Mouse (Mus musculus): ENCODE measurements around the gene Col27a1. TPM values are rescaled to one million over a fixed set of nuclear protein-coding genes. Genes with fewer than 3 reads are reported as not detected.

Col27a1 gene
- polyA plus RNA-seq, 1 experiment: not detected

- no peak overlapping the region for H3K4me3 ChIP-seq (ENCODE audit: insufficient read depth, low read length)
- no peak for TF ChIP-seq POLR2A (IDR thresholded peaks at IDR 0.05; ENCODE audit: borderline replicate concordance, low read depth, low read length)
- TF ChIP-seq CTCF (IDR thresholded peaks at IDR 0.05; ENCODE audit: low read depth, low read length): no peak
- H3K4me1 ChIP-seq (ENCODE audit: control insufficient read depth, insufficient read depth, low read length): no peaks in the 10 kb centered on the region
- no peak overlapping the region for H3K27ac ChIP-seq (ENCODE audit: insufficient read depth, low read depth, low read length)
These were observed 7.5 kb downstream of the Col27a1 start for GRCm38 (mm10) chr4:63221096-63221958.

DNA sequence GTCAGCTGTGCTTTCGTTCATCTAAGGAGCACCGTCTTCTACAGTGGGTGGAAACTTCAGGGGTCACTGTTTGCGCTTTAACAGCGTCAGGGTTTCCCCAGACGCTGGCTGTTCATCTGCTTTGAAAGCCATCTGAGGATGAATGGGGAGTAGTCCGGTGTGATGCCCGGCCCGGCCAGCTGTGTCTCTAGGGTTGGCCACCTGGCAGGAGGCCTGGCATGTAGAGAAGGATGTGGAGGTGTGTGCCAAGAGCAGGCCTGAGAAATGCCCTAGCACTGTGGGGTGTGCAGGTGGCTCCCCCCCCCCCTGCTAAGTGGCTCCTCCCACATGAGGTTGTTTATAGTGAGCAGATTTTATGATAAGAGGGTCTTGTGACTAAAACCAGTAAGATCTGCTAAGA is 8.4 kb downstream of the Col27a1 start:
- no peak overlapping the region for H3K27ac ChIP-seq (ENCODE audit: insufficient read depth, low read depth, low read length)
- H3K4me1 ChIP-seq (ENCODE audit: control insufficient read depth, insufficient read depth, low read length): no peaks in the 10 kb centered on the region
- TF ChIP-seq CTCF (IDR thresholded peaks at IDR 0.05; ENCODE audit: low read depth, low read length) (no peak), POLR2A (IDR thresholded peaks at IDR 0.05; ENCODE audit: borderline replicate concordance, low read depth, low read length) (no peak)
- no peak overlapping the region for H3K4me3 ChIP-seq (ENCODE audit: insufficient read depth, low read length)

- no peak overlapping the region for H3K4me3 ChIP-seq (ENCODE audit: insufficient read depth, low read length)
- no peak overlapping the region for H3K27ac ChIP-seq (ENCODE audit: insufficient read depth, low read depth, low read length)
- no peaks in the 10 kb centered on the region for H3K4me1 ChIP-seq (ENCODE audit: control insufficient read depth, insufficient read depth, low read length)
- no peak for TF ChIP-seq CTCF (IDR thresholded peaks at IDR 0.05; ENCODE audit: low read depth, low read length)
- TF ChIP-seq POLR2A (IDR thresholded peaks at IDR 0.05; ENCODE audit: borderline replicate concordance, low read depth, low read length): no peak
These were observed 11.6 kb downstream of the Col27a1 start for GRCm38 (mm10) chr4:63225373-63225772.

GRCm38 (mm10) chr4:63226164-63226882 is 12.5 kb downstream of the Col27a1 start:
- no peak for TF ChIP-seq CTCF (IDR thresholded peaks at IDR 0.05; ENCODE audit: low read depth, low read length)
- no peak for TF ChIP-seq POLR2A (IDR thresholded peaks at IDR 0.05; ENCODE audit: borderline replicate concordance, low read depth, low read length)
- H3K27ac ChIP-seq (ENCODE audit: insufficient read depth, low read depth, low read length): no peak overlapping the region
- H3K4me1 ChIP-seq (ENCODE audit: control insufficient read depth, insufficient read depth, low read length): no peaks in the 10 kb centered on the region
- H3K4me3 ChIP-seq (ENCODE audit: insufficient read depth, low read length): no peak overlapping the region

DNA sequence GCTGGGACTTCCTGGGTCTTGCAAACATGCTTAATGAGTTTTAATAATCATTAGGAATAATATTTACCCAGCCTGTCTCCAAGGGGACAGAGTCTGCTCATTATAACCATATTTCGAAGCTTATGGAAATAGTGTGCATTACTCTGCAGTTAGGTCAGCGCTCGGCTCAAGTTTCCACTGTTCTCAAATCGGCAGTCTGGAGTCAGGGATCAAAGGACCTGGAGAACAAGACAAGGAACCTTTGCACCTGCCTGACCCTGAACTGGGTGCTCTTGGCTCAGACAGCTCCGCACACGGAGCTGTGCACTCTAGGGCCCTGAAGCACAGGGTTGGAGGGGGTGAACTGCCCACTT is 13.1 kb downstream of the Col27a1 start:
- no peak for TF ChIP-seq CTCF (IDR thresholded peaks at IDR 0.05; ENCODE audit: low read depth, low read length)
- TF ChIP-seq POLR2A (IDR thresholded peaks at IDR 0.05; ENCODE audit: borderline replicate concordance, low read depth, low read length): no peak
- Histone ChIP-seq H3K27ac (ENCODE audit: insufficient read depth, low read depth, low read length) (no peak overlapping the region), H3K4me1 (ENCODE audit: control insufficient read depth, insufficient read depth, low read length) (no peaks in the 10 kb centered on the region), H3K4me3 (ENCODE audit: insufficient read depth, low read length) (no peak overlapping the region)

DNA sequence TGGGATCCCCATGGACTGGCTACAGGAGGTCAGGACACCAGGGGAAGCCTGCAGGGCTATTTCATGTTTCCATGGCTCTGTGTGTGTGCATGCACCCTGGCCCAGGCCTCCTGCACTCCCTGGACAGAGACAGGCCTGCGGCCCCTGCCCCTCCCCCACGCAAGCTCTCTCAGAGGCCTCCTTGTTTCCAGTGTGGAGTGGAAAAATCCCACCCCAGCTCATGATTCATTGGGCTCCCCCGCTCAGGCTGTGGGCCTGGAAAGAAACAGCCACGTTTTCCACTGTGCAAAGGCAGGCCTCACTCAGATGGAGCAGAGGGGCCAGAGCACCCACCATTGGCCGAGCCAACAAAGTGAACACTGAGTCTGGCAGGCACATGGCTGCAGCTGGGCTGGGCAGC is 15.1 kb downstream of the Col27a1 start:
- no peak for TF ChIP-seq CTCF (IDR thresholded peaks at IDR 0.05; ENCODE audit: low read depth, low read length)
- TF ChIP-seq POLR2A (IDR thresholded peaks at IDR 0.05; ENCODE audit: borderline replicate concordance, low read depth, low read length): no peak
- Histone ChIP-seq H3K27ac (ENCODE audit: insufficient read depth, low read depth, low read length) (no peak overlapping the region), H3K4me3 (ENCODE audit: insufficient read depth, low read length) (no peak overlapping the region), H3K4me1 (ENCODE audit: control insufficient read depth, insufficient read depth, low read length) (no peaks in the 10 kb centered on the region)

DNA sequence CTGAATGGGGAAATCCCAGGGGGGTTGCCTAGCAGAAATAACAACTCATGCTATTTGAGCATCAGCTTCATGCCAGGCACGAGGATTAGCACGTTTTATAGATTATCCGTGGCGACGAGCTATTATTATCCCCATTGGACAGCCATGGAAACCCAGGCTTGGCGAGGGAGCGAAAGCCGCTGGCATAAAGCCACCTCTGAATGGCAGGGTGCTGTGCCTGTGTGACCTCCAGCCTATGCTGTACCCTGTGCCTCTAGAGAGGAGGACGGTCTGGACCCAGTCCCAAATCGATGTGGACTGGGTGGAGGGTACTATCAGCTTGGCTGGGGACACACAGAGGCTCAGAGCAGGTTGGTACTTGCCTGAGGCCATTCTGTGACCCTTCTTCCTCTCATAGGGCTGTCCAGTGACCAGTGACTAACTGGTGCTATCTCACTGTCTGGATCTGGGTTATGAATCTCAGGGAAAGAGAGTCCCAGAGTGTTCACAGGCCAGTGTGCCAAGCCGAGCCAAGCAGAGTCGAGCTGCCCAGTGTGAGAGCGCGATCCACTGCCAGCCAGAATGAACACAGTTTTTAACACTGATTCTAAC is 16.3 kb downstream of the Col27a1 start:
- no peak for TF ChIP-seq CTCF (IDR thresholded peaks at IDR 0.05; ENCODE audit: low read depth, low read length)
- no peaks in the 10 kb centered on the region for H3K4me1 ChIP-seq (ENCODE audit: control insufficient read depth, insufficient read depth, low read length)

GRCm38 (mm10) chr4:63231121-63231520 is 17.3 kb downstream of the Col27a1 start:
- H3K4me3 ChIP-seq (ENCODE audit: insufficient read depth, low read length): no peak overlapping the region

More for the DNA sequence above, 16.3 kb downstream of the Col27a1 start:
- no peak overlapping the region for H3K27ac ChIP-seq (ENCODE audit: insufficient read depth, low read depth, low read length)
- H3K4me3 ChIP-seq (ENCODE audit: insufficient read depth, low read length): no peak overlapping the region

DNA sequence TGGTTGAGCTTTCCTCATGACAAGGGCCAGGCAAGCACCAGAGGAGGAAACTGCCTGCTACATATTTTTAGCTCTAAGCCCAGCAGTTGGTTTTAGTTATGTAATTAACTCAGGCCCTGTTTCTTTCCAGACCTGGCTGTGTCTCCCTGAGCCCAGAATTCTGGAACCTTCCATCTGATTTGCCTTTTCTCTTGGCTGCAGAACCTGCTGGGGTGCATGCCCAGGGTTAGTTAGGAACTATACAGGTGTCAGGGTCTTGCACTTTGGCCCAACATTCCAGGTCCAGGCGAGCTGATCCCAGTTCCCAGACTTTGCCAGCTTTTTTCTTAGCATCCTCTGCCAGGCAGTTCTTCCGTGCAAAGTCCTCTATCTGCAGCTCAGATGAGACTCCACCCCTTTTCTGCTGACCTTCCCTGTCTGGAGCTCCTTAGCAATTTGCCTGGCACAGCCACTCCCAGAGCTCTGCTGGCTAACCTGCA is 18.8 kb downstream of the Col27a1 start:
- Histone ChIP-seq H3K27ac (ENCODE audit: insufficient read depth, low read depth, low read length) (no peak overlapping the region), H3K4me3 (ENCODE audit: insufficient read depth, low read length) (no peak overlapping the region), H3K4me1 (ENCODE audit: control insufficient read depth, insufficient read depth, low read length) (no peaks in the 10 kb centered on the region)
- TF ChIP-seq POLR2A (IDR thresholded peaks at IDR 0.05; ENCODE audit: borderline replicate concordance, low read depth, low read length): no peak
- TF ChIP-seq CTCF (IDR thresholded peaks at IDR 0.05; ENCODE audit: low read depth, low read length): no peak

More at GRCm38 (mm10) chr4:63231121-63231520, 17.3 kb downstream of the Col27a1 start:
- TF ChIP-seq POLR2A (IDR thresholded peaks at IDR 0.05; ENCODE audit: borderline replicate concordance, low read depth, low read length): no peak
- TF ChIP-seq CTCF (IDR thresholded peaks at IDR 0.05; ENCODE audit: low read depth, low read length): no peak
- Histone ChIP-seq H3K27ac (ENCODE audit: insufficient read depth, low read depth, low read length) (no peak overlapping the region), H3K4me1 (ENCODE audit: control insufficient read depth, insufficient read depth, low read length) (no peaks in the 10 kb centered on the region)
